Mouse (Mus musculus) forebrain, embryonic 16.5 days (tissue): ENCODE results near the gene Gm6465. TPM values are rescaled to one million over a fixed set of nuclear protein-coding genes. Genes with fewer than 3 reads are reported as not detected.
"Not testable (repeated sequence)": the region's sequence is repeated elsewhere in the genome, so short reads cannot be mapped to it uniquely, and the experiment has no call there.

ENCODE experiments used
- ATAC-seq: fragments of 200-750 bp; cut with Nextera tagmentation; 2 replicates; pipeline ENCODE4 v1.8.0; 2017; ENCODE audit warnings: mild to moderate bottlenecking, moderate library complexity
- H3K27ac ChIP-seq: fragments of 300-500 bp; sonication (generic); 2 replicates; pipeline ENCODE4 v1.5.1; 2014; ENCODE audit warnings: low read length, control low read depth
- H3K27me3 ChIP-seq: fragments of 300-500 bp; sonication (generic); replicated peaks from 2 replicates; pipeline ENCODE4 v1.6.1; 2014; ENCODE audit warnings: low read length; ENCODE audit not compliant: control insufficient read depth, insufficient read depth
- H3K36me3 ChIP-seq: fragments of 300-500 bp; sonication (generic); 2 replicates; pipeline ENCODE4 v1.6.1; 2014; ENCODE audit not compliant: control insufficient read depth, insufficient read depth
- H3K4me1 ChIP-seq: fragments of 300-500 bp; sonication (generic); replicated peaks from 2 replicates; pipeline ENCODE4 v1.6.1; 2014; ENCODE audit warnings: low read length; ENCODE audit not compliant: control insufficient read depth, insufficient read depth
- H3K4me2 ChIP-seq: fragments of 300-500 bp; sonication (generic); 2 replicates; pipeline ENCODE4 v1.6.1; 2014; ENCODE audit warnings: mild to moderate bottlenecking, low read length, control low read depth
- H3K4me3 ChIP-seq: fragments of 300-500 bp; sonication (generic); replicated peaks from 2 replicates; pipeline ENCODE4 v1.5.1; 2014; ENCODE audit warnings: mild to moderate bottlenecking, low read length, control low read depth
- H3K9ac ChIP-seq: fragments of 300-500 bp; sonication (generic); replicated peaks from 2 replicates; pipeline ENCODE4 v1.6.1; 2014; ENCODE audit warnings: low read depth, low read length, control low read depth
- H3K9me3 ChIP-seq: fragments of 300-500 bp; sonication (generic); 2 replicates; pipeline ENCODE4 v1.6.1; 2016; ENCODE audit warnings: low read length; ENCODE audit not compliant: control insufficient read depth
- WGBS: fragments of 180-500 bp; shearing (Covaris S2); extraction: QIAGEN DNeasy Blood & Tissue Kit; methylation state at CpG from one replicate; pipeline ENCODE4 v1.1.7; 2014; 5-methylcytosine and 5-hydroxymethylcytosine counted together
- polyA plus RNA-seq: library from polyadenylated mRNA; unstranded; fragments of >200 nt; fragmentation: Nextera tagmentation; extraction: Ambion mirVana; gene quantifications from 2 replicates; pipeline ENCODE4 v1.2.1, GENCODE M21; 2015

Gm6465 gene
- polyA plus RNA-seq, result not detected in 2 replicates

GRCm38 (mm10) chr5:11845239-11845638 is at the start of gene Gm6465:
Gm6465 (plus strand) TSS chr5:11845539.
- not testable (repeated sequence) for H3K4me3 ChIP-seq, H3K4me1 ChIP-seq, H3K9ac ChIP-seq, H3K9me3 ChIP-seq, H3K27ac ChIP-seq, H3K36me3 ChIP-seq, H3K4me2 ChIP-seq, H3K27me3 ChIP-seq, ATAC-seq
- WGBS, result 64% methylated on average over 2 of the region's 2 CpGs

- not testable (repeated sequence) for H3K4me1 ChIP-seq, H3K4me2 ChIP-seq, H3K27ac ChIP-seq, H3K36me3 ChIP-seq, H3K9me3 ChIP-seq, H3K27me3 ChIP-seq, H3K4me3 ChIP-seq, ATAC-seq, H3K9ac ChIP-seq
- 60% methylated on average over 1 of the region's 1 CpGs for WGBS
These were observed 485 bp downstream of the Gm6465 start for GRCm38 (mm10) chr5:11845824-11846223.

GRCm38 (mm10) chr5:11857909-11858308 is 12.6 kb downstream of the Gm6465 start:
- H3K27me3 ChIP-seq, H3K4me1 ChIP-seq, ATAC-seq, H3K4me3 ChIP-seq, H3K4me2 ChIP-seq, H3K9me3 ChIP-seq, H3K27ac ChIP-seq, H3K9ac ChIP-seq, H3K36me3 ChIP-seq: not testable (repeated sequence)

Other genes with a start within 250 kb of the Gm6465 start
- gene Gm8922, start 163.6 kb upstream of the Gm6465 start, polyA plus RNA-seq, result not detected in 2 replicates
- gene Gm8926, start 75.0 kb upstream of the Gm6465 start, polyA plus RNA-seq, result not detected in 2 replicates
- not detected in 2 replicates for gene 4933402N22Rik, start 72.5 kb downstream of the Gm6465 start, polyA plus RNA-seq